Mouse (Mus musculus) CH12.LX (cell line): Measurements from ENCODE around the gene Coro6. TPM values are rescaled to one million over a fixed set of nuclear protein-coding genes. Genes with fewer than 3 reads are reported as not detected.

Experiments used
- DNase-seq: peaks from one replicate; pipeline ENCODE4 v3.0.0-alpha.2; 2013; ENCODE audit errors: extremely low read depth
- H3K27ac ChIP-seq: 2 replicates; pipeline ENCODE4 v1.5.1; 2012; ENCODE audit warnings: low read depth, mild to moderate bottlenecking, control low read depth, moderate library complexity; ENCODE audit not compliant: insufficient read depth
- H3K27me3 ChIP-seq: replicated peaks from 2 replicates; pipeline ENCODE3; 2012; ENCODE audit warnings: inconsistent platforms
- H3K36me3 ChIP-seq, 2 experiments: replicated peaks in 1 of 2; 2 replicates each; pipeline versions ENCODE3 to v1.6.1; 2012; ENCODE audit warnings: inconsistent platforms in 1 of 2, low read length in 1 of 2, mild to moderate bottlenecking in 1 of 2, mixed read lengths in 1 of 2, moderate library complexity in 1 of 2; ENCODE audit not compliant: control insufficient read depth in 1 of 2, insufficient read depth in 1 of 2
- H3K4me1 ChIP-seq, 2 experiments: 2 replicates each; pipeline ENCODE4 v1.6.1; 2012; ENCODE audit warnings: inconsistent platforms in 1 of 2, moderate library complexity in 1 of 2; ENCODE audit not compliant: insufficient read depth in 2 of 2, control insufficient read depth in 1 of 2
- H3K4me2 ChIP-seq: 2 replicates; pipeline ENCODE4 v1.6.1; 2012; ENCODE audit warnings: low read depth, mild to moderate bottlenecking, control low read depth; ENCODE audit not compliant: poor library complexity, insufficient read depth, severe bottlenecking
- H3K4me3 ChIP-seq, 3 experiments: fragments of 150-350 bp in 1 of 3; sonication (generic) in 1 of 3; replicated peaks in 1 of 3; 2 replicates each; pipeline versions ENCODE3 to v1.5.1; 2011 to 2012; ENCODE audit warnings: low read depth in 2 of 3, low read length in 2 of 3, mild to moderate bottlenecking in 2 of 3, moderate library complexity in 2 of 3, control low read depth in 1 of 3, improper control_type of control experiment in 1 of 3, inconsistent platforms in 1 of 3, mixed read lengths in 1 of 3; ENCODE audit not compliant: poor library complexity in 1 of 3
- H3K79me2 ChIP-seq: replicated peaks from 2 replicates; pipeline ENCODE4 v1.6.1; 2012; ENCODE audit warnings: mild to moderate bottlenecking, moderate library complexity; ENCODE audit not compliant: control insufficient read depth, poor library complexity, insufficient read depth, severe bottlenecking; ENCODE audit errors: extremely low read depth
- H3K9ac ChIP-seq: 2 replicates; pipeline ENCODE4 v1.6.1; 2012; ENCODE audit warnings: low read depth, mild to moderate bottlenecking, control low read depth, moderate library complexity; ENCODE audit not compliant: insufficient read depth
- H3K9me3 ChIP-seq: replicated peaks from 2 replicates; pipeline ENCODE3; 2012; ENCODE audit warnings: low read length, inconsistent platforms, mixed read lengths
- BHLHE40 ChIP-seq: IDR thresholded peaks from 2 replicates; pipeline ENCODE4 v1.6.1; 2011; ENCODE audit warnings: mild to moderate bottlenecking, low read depth, low read length, improper control_type of control experiment
- ELF1 ChIP-seq: IDR thresholded peaks from 2 replicates; pipeline ENCODE4 v1.6.1; 2014; ENCODE audit warnings: low read depth, mild to moderate bottlenecking, inconsistent platforms, low read length, improper control_type of control experiment
- HCFC1 ChIP-seq: IDR thresholded peaks from 2 replicates; pipeline ENCODE4 v1.6.1; 2012; ENCODE audit warnings: low read depth, mild to moderate bottlenecking, inconsistent platforms, low read length, improper control_type of control experiment
- KAT2A ChIP-seq: IDR thresholded peaks from 2 replicates; pipeline ENCODE4 v1.6.1; 2012; ENCODE audit warnings: low read length, improper control_type of control experiment, inconsistent platforms; ENCODE audit not compliant: insufficient replicate concordance
- MAZ ChIP-seq: IDR thresholded peaks from 2 replicates; pipeline ENCODE4 v1.6.1; 2012; ENCODE audit warnings: low read depth, mild to moderate bottlenecking, inconsistent platforms, low read length, improper control_type of control experiment, moderate library complexity
- MXI1 ChIP-seq: IDR thresholded peaks from 2 replicates; pipeline ENCODE4 v1.6.1; 2011; ENCODE audit warnings: mild to moderate bottlenecking, low read depth, low read length, improper control_type of control experiment
- MYC ChIP-seq: IDR thresholded peaks from 2 replicates; pipeline ENCODE4 v1.6.1; 2011; ENCODE audit warnings: low read depth, mild to moderate bottlenecking, improper control_type of control experiment, low read length
- NELFE ChIP-seq: IDR thresholded peaks from 2 replicates; pipeline ENCODE4 v1.6.1; 2011; ENCODE audit warnings: low read depth, low read length, improper control_type of control experiment
- NRF1 ChIP-seq: IDR thresholded peaks from 2 replicates; pipeline ENCODE4 v1.6.1; 2014; ENCODE audit warnings: low read depth, mild to moderate bottlenecking, inconsistent platforms, low read length, improper control_type of control experiment, moderate library complexity
- POLR2A ChIP-seq: IDR thresholded peaks from 2 replicates; pipeline ENCODE4 v1.6.1; 2011; ENCODE audit warnings: low read depth, mild to moderate bottlenecking, improper control_type of control experiment, low read length
- POLR2AphosphoS2 ChIP-seq: IDR thresholded peaks from 2 replicates; pipeline ENCODE4 v1.6.1; 2011; ENCODE audit warnings: low read depth, low read length, improper control_type of control experiment
- SIN3A ChIP-seq: IDR thresholded peaks from 2 replicates; pipeline ENCODE4 v1.6.1; 2012; ENCODE audit warnings: low read length, improper control_type of control experiment, inconsistent platforms
- SMC3 ChIP-seq: IDR thresholded peaks from 2 replicates; pipeline ENCODE4 v1.6.1; 2011; ENCODE audit warnings: low read depth, low read length, improper control_type of control experiment
- TBP ChIP-seq: conservative IDR thresholded peaks from 2 replicates; pipeline ENCODE4 v1.6.1; 2011; ENCODE audit warnings: low read depth, low read length, improper control_type of control experiment
- UBTF ChIP-seq: IDR thresholded peaks from 2 replicates; pipeline ENCODE4 v1.6.1; 2012; ENCODE audit warnings: low read depth, mild to moderate bottlenecking, inconsistent platforms, low read length, improper control_type of control experiment, moderate library complexity
- USF2 ChIP-seq: conservative IDR thresholded peaks from 2 replicates; pipeline ENCODE4 v1.6.1; 2011; ENCODE audit warnings: low read depth, low read length, improper control_type of control experiment
- ZMIZ1 ChIP-seq: IDR thresholded peaks from 2 replicates; pipeline ENCODE4 v1.6.1; 2012; ENCODE audit warnings: low read depth, mild to moderate bottlenecking, inconsistent platforms, low read length, improper control_type of control experiment
- ZNF384 ChIP-seq: IDR thresholded peaks from 2 replicates; pipeline ENCODE4 v1.6.1; 2012; ENCODE audit warnings: low read depth, low read length, improper control_type of control experiment, inconsistent platforms
- dilution Hi-C: fragments of 300-500 bp; cut with MboI; formaldehyde crosslinking; loops from 2 replicates; pipeline ENCODE4 v1.14.3; 2020; ENCODE audit warnings: low sequenced_read_pairs; ENCODE audit not compliant: extremely low pct_unique_long_range_greater_than_20kb, extremely low pct_ligation_motif_present
- in situ Hi-C: fragments of 300-500 bp; cut with MboI; formaldehyde crosslinking; loops from 3 replicates; pipeline ENCODE4 v1.14.3; 2019; ENCODE audit warnings: low sequenced_read_pairs, low pct_ligation_motif_present, low pct_unique_long_range_greater_than_20kb, mixed read lengths
- polyA plus RNA-seq: library from polyadenylated mRNA; unstranded; fragments of >175 nt; gene quantifications from 2 replicates; pipeline ENCODE4 v1.2.1, GENCODE M21; 2012; ENCODE audit warnings: low read depth; ENCODE audit not compliant: insufficient read length
- total RNA-seq, 2 experiments: library from RNA; depleted of rRNA; stranded (reverse); fragments of 300-350 nt in 1 of 2; fragments of >200 nt in 1 of 2; gene quantifications; 2 replicates each; pipeline ENCODE4 v1.2.3; 2012 to 2014

The Coro6 gene
- total and polyA plus RNA-seq, 3 experiments: 0.25 to 0.39 TPM; not detected in 1

DNA sequence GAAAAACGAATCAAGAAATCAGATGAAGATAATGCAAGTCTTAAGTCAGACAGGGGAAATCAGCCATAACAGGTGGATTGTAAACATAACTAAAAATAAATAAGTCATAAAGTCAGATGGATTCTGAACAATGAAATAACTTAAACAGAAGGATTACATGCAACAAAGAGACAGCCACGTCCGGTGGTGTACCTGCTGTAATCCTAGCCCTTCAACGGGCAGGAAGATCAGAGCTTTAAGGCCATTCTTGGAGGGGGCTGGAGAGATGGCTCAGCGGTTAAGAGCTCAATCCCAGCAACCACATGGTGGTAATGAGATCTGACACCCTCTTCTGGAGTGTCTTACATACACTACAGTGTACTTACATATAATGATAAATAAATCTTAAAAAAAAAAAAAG is 49.1 kb downstream of the Coro6 start:
- no peak for TF ChIP-seq MXI1
- no peak for TF ChIP-seq BHLHE40
- TF ChIP-seq, all 38 proteins: peak for 0
- peaks cover 14 to 43% of the 10 kb centered on the region in 2 experiments for H3K4me1 ChIP-seq
- DNase-seq: no peak
- no peak overlapping the region for H3K4me3 ChIP-seq
- peaks cover 12% of the 10 kb centered on the region for H3K9me3 ChIP-seq
- H3K4me2 ChIP-seq: no peak overlapping the region
- no peak overlapping the region for H3K27ac ChIP-seq
- dilution Hi-C loops: no loop called here
- in situ Hi-C loops: loop anchor here (10.0 kb wide), 1 partner anchor 283 kb away; no protein-coding TSS in a partner anchor
- no peaks in the 10 kb centered on the region for H3K27me3 ChIP-seq
- H3K9ac ChIP-seq: no peak overlapping the region
- no peaks in the 10 kb centered on the region for H3K79me2 ChIP-seq
- peaks cover 15 to 53% of the 10 kb centered on the region in 2 experiments for H3K36me3 ChIP-seq

GRCm38 (mm10) chr11:77512891-77513810 is 50.9 kb downstream of the Coro6 start:
- Histone ChIP-seq H3K27ac (peak overlapping the region; percentile 1; the same call in 1 of the 2 replicates), H3K4me1 (peaks cover 14 to 47% of the 10 kb centered on the region in 2 experiments), H3K9me3 (peaks cover 12% of the 10 kb centered on the region), H3K36me3 (peaks cover 0 to 38% of the 10 kb centered on the region in 2 experiments), H3K4me2 (peak overlapping the region; percentile 71), H3K9ac (peak overlapping the region; percentile 69), H3K79me2 (no peaks in the 10 kb centered on the region), H3K27me3 (no peaks in the 10 kb centered on the region), H3K4me3 (peak overlapping the region; percentile 64 to 72 (median 67))
- TF ChIP-seq SIN3A (peak; percentile 77), NELFE (peak; percentile 97), POLR2A (peak; percentile 94), POLR2AphosphoS2 (0 out of 2 replicates have a peak, but pooled peaks have one; percentile 55), NRF1 (peak; percentile 83), MXI1 (peak; percentile 68), HCFC1 (no peak), MAZ (peak; percentile 27; the same call in 1 of the 2 replicates), ZMIZ1 (0 out of 2 replicates have a peak, but pooled peaks have one; percentile 69), MYC (0 out of 2 replicates have a peak, but pooled peaks have one; percentile 47), USF2 (no peak), TBP (0 out of 2 replicates have a peak, but pooled peaks have one; percentile 32), SMC3 (no peak), ZNF384 (no peak), BHLHE40 (peak; percentile 56), ELF1 (peak; percentile 69), KAT2A (0 out of 2 replicates have a peak, but pooled peaks have one; percentile 46), UBTF (peak; percentile 58; the same call in 1 of the 2 replicates)
- dilution Hi-C loops: no loop called here
- in situ Hi-C loops: loop anchor here (10.0 kb wide), 1 partner anchor 282 kb away; no protein-coding TSS in a partner anchor
- DNase-seq: peak; percentile 84
